Mouse (Mus musculus) lung, postnatal 0 days (tissue): ENCODE data around the gene Slc7a6os.

ENCODE experiments used
- CTCF ChIP-seq: IDR thresholded peaks from 2 replicates; pipeline ENCODE4 v1.5.1; 2016; ENCODE audit warnings: antibody characterized with exemption, mild to moderate bottlenecking
- EP300 ChIP-seq: IDR thresholded peaks from 2 replicates; pipeline ENCODE4 v1.6.1; 2016; ENCODE audit warnings: antibody characterized with exemption, mild to moderate bottlenecking, control low read depth

- TF ChIP-seq CTCF (no peak), EP300 (no peak)
Observed at GRCm38 (mm10) chr8:106191639-106192038, 19.1 kb downstream of the Slc7a6os start.
